Mouse (Mus musculus) embryo, embryonic 9.5 days (tissue): ENCODE data around the gene Lmx1b.
A peak's percentile ranks its signal among the peaks of the same experiment; 100 is the strongest.

Experiments used
- DNase-seq: peaks from one replicate; pipeline ENCODE4 v3.0.0-alpha.2; 2017; ENCODE audit errors: extremely low spot score

The Lmx1b gene

DNA sequence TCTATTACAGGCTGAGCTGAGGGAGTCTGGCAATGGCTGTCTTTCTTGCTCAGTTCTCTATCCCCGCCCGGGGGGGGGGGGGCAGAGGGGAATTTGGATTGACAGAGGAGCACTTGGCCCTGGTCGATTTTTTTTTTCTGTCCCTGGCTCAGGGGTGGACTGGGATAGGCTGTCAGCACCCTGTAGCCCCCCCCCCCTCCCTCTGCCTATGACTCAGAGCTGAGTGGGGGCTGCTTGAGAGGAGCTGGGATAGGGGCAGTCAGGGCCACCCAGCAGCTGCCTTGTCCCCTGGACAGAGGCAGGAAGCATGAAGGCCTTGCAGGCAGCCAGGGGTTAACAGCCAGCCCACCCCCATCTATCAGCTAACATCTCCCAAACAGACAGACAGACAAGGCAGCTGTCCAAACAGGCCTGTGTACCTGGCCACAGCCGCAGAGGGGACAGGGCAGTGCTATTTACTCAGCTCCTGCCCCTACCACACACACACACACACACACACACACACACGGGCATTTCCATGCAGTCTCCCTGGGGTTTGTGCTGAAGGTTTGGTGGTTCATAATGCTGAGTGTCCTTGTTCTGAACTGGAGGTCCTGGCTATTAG, 57.8 kb downstream of the Lmx1b start:
- peak; percentile 67 for DNase-seq

DNA sequence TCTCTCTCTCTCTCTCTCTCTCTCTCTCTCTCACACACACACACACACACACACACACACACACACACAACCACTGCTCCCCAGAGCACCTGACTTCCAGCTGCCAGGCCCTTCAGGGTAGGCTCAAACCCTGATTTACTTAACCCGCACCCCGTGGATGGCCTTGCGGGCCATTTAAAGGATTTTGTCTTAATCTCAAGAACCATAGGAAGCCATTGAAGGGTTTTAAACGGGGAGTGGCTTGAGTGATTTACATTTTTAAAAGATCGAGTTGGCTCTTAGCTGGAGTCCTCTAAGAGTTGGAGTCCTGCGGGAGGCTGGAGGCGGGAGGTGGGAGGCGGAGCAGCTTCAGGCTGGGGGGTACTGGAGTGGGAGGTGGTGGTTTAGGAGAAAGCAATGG, 58.4 kb downstream of the Lmx1b start:
- no peak for DNase-seq

DNA sequence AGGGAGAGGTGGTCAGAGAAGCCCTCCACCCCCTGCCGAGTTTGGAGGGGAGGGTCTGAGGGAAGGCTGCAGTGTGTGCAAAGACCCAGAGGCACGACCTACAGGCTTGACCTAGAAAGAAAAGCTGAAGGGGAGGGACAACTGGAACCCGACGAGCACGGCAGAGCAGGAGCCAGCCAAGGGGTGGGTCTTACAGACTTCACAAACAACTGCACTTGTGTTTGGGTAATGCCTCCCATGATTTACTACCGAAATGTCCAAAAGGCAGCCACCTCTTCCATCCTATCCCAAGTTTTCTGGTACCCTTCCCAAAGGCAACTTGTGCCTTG, 58.9 kb downstream of the Lmx1b start:
- no peak for DNase-seq

DNA sequence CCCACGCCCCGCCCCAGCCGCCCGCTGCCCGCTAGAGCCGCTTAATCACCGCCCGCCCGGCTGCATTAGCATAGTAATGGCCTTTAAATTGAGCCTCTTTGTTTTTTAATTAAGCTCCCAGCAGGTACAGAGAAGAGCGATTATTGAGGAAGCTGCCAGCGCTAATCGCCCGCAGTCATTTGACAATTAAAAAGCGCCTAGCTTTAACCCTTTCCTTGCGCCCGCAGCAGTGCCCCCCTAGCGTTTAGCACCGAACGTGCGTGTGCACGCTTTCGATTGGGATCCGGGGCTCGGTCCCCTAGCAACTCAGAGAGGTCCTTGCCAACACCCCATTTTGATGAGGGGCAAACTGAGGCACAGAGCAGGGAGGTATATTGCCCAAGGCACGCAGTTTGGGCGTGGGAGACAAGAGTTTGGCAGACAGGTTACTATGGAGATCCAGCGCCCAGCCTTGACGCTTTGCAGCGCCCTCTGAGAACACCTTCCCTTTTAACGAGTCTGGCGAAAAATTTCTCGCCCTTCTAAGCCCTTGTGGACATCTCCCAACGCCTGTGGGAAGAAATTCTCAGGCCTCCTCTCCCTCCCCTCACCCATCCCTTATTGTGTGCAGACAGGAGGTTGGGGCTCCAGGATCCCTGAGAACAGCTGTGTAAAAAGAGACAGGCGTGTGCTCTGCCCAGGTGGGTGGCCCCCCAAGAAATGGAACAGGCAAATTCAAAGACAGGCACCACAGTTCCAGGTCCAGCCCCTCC, 59.4 kb downstream of the Lmx1b start:
- DNase-seq: no peak

DNA sequence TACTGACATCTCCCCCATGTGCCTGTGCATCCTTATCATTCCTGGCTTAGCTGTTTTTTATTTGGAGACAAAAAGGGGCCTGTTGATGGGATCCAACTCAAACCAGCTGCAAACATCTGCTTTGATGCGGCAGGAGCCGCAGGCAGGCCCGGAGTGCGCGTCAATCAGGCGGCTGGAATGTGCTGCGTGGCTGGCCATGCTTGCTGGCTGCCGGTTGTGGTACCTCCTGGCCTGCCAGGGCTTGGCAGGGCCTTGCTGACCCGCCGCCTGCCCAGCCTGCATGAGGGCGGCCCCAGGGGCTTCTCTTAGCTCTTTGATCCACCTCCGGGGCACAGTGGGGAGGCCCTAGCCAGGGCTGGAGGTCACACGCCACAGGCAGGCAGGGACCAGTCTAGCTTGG, 64.9 kb downstream of the Lmx1b start:
- DNase-seq: peak; percentile 41

DNA sequence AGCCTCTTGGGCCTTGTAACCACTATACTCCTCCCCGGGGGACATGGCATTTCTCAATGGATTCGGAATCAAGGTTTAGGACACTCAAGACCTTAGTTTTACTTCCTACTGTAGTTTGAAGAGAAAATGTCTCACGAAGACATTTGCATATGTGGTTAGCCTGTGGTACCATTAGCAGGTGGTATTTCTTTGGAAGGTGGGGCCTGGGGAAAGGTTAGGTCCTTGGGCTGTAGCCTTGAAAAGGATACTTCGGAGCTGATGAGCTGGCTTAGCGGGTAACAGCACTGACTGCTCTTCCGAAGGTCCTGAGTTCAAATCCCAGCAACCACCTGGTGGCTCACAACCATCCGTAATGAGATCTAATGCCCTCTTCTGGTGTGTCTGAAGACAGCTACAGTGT, 67.2 kb downstream of the Lmx1b start:
- no peak for DNase-seq

DNA sequence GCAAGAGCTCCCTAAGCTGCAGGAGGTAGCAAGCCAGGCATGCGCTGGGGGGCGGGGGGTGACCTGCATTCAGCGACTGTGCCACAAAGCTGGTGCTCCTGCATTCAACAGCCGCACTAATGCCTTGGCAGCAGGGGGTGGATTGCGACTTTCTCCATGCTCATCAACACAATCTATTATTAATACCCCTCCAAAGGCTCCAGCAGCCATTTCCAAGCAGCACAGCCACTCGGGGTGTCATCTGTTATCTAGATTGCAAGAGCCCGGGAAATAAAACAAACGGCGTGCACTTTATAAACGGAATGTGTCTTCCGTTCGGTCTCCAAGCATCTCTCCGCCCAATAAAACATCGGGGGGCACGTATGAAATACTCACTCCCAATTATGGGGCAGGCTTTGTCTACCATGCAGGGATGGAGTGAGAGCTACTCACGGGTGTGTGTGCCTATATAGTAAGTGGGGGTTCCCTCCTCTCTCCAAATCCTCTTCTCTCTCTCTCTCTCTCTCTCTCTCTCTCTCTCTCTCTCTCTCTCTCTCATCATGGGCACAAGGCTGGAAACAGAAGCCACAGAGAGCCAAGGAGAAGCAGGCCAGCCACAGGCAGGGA, 69.0 kb downstream of the Lmx1b start:
- no peak for DNase-seq

DNA sequence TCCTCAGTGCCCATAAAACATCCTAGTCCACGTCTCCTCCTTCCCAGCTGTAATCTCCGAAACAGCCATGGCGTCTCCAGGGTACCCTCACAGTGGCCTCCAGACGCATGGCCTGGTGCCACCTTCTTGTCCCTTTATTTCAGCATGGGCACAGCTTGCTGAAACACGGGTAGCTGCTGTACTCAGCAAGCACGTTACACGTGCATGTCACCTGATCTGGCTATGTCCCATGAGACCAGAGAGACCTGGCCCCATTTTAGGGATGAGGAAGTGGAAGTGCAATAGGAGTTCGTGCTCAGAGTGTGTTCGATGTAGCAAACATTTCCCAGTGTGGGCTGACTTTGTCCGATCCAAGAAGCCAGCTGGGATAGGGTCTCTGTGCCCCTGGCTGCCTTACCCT, 70.6 kb downstream of the Lmx1b start:
- DNase-seq: no peak

DNA sequence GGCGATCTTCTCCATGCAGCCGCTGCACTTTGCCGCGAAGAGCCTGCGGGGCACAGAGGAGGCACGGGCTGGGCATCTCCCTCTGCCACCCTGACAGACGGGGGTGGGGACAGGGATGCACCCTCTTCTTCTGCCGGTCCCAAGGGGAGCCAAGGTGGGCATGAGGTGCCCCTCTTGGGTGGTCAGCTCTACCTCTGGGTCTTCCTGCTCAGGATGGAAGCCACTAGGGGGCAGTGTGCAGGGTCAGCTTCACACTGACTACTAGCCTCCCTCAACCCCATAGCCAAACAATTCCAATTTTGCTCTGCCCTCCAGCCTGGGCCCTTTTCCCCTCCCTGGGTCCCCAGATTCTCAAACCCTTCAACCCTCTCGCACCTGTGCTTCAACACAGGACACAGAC, 71.1 kb downstream of the Lmx1b start:
- peak; percentile 63 for DNase-seq

DNA sequence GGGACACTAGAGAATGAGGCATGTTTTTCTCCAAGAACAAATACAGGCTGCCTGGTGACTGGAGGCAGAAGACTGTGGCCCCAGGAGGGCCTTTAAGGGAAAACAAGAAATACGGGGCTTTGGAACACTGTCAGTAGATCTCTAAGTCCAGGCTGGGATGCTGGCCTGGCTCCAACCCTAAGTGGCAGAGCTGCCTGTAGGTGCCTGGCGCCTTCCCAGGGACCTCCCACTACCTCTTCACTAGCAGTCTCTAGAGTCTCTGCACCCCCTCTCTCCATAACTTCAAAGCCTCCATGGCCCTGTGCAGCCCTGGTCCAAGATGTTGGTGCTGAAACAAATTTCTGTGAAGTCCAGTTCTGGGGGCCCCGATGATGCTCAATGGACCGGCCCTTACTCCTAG, 74.4 kb downstream of the Lmx1b start:
- DNase-seq: no peak

DNA sequence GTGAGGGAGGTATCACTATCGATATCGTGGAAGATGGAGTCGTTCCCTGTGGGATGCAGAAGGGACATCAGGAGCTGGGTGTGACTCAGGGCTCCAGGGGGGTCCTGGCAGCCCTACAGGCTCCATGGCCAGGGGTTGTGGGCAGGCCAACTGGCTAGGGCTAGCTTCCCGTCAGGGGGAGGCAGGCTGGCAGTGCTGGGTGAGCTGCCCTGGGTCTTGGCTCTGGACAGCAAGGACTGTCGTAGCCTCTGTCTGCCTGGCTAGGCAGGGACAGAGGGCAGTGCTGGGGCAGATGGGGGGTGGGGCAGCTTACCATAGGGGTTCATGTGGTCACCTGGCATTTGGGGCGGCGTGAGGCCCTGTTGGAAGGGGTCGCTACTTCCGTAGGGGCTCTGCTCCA, 75.6 kb downstream of the Lmx1b start:
- no peak for DNase-seq

DNA sequence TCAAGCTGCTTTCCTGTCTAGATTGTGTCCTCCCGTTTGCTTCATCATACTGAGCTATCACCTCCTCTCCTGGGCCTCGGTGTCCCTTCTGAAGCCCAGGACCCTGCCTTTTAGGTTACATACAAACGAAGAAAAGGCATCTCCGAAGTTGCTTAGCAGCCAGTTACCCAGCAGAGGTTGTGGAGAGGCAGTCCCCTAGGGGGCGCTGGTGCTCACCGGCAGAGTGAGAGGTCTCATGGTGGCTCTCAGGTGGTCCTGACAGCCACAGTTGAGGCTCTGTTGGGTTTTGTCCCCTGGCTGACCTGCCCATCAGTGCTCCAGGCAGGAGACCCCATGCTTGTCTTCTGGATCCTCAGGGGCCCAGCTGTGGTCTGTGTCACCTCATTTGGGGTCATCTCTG, 80.6 kb downstream of the Lmx1b start:
- DNase-seq: peak; percentile 79

DNA sequence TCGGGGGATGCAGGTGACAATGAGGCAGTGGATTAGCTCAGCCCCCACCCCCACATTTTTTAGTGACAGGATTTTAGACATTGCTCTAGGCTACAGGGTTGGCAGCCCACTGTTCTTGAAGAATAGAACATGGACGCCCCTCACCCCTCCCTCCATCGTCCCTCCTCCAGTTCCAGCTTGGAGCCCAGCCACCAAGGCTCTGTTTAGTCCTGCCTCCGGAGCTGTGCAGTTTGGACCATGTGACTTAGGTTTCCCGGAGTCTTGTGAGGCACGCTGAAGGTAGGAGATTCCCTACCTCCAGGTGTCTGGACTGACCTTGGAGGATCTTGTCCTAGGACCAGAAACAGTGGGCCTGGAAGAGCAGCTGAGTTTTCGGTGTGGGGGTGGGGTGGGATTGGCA, 81.0 kb downstream of the Lmx1b start:
- DNase-seq: no peak

DNA sequence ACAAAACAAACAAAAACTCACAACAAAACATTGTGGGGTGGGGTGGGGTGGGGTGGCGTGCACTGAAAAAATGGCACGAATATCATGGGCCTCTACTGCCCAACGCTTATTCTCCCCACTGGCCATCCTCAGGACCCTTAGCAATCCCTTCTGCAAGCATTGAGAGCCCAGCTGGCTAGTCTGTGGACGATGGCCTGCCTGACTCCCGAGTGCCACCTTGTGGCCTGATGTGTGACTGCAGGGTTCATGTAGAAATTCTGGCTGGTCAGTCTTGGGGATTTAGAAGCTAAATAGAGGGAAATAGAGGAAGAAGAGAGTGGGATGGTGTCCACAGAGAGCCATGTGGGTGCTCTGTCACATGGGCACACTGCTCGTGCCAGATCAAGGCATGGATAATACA, 82.1 kb downstream of the Lmx1b start:
- peak; percentile 80 for DNase-seq

DNA sequence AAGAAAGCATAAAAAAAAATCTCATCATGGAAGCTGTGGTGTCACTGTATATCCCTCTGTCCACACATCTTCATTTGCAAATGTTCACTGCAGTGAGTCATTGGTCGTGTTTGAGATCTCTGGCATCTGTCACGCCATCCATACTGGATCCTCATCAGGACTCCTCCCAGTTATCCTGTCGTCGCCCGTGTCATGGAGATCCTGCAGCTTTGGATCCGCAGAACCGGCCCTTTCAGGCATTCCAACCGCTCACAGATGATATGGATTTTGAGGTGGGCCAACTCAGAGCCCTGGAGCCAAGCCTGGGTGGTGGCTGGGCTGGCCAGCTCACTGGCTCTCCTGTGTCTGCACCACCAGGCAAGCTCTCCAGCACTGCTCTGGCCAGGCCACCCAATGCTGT, 84.7 kb downstream of the Lmx1b start:
- no peak for DNase-seq

DNA sequence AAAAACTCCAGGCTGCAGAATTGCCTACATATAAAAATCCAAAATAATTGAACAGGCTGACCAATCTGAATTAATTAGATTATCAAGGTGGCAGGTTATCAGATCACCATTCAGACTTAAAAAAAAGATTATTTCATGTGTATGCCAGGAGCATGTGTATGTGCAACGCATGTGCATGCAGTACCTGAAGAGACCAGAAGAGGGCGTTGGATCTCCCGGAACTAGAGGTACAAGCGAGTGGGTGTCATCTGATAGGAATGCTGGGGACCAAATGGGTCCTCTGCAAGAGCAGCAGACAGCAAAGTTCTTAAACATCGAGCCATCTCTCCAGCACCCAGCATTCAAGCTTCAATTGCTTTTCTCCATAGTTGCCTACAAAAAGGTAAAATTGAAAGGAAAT, 87.6 kb downstream of the Lmx1b start:
- DNase-seq: no peak

DNA sequence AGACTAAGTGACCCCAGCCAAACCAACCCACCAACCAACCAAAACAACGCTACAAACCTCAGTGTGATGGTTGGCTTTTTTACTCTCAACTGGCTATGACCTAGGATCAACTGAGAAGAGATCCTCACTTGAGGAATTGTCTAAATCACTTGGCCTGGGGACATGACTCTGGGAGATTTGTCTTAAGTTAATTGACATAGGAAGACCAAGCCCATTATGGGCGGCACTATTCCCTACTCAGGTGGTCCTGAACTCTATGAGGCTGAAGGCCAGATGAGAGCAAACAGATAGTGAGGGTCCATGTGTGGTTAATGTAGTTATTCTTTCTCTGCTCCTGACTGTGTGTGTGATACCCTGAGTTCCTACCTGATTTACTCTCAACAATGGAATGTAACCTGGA, 92.7 kb downstream of the Lmx1b start:
- DNase-seq: no peak

DNA sequence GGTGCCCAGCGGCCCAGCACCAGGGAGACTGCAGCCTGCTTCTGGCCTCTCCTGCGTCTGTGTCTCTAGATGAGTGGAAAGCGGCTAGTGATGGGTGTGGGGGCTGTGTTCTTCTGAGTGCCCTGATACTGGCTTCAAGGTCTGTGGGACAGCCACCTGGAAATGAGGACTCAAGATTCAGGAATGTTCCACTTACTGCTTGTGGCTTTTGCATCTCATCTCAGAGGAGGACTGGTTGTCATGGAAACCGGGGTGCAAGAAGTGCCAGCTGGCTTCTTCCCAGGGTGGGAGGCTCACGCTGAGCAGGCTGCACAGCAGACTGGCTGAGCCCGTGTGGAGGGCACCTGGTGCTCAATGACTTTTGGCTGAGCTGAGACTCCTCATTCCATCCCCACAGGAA, 93.4 kb downstream of the Lmx1b start:
- DNase-seq: peak; percentile 14

DNA sequence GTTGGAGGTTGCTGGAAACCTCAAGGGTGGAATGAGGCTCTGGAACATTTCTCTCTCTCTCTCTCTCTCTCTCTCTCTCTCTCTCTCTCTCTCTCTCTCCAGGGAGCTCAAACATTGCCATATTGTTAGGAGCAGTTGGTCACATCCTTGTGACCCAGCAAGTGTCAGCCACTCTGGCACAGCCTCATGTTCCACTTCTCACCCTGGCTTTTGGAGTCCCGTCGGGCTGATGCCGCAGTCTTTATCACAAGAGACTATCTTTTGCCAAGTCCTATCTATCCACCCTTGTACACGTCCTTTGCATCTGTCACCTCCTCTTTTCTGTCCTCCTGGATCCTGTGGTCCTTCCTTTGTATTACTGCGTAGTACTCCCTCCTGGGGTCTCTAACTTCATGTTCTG, 94.3 kb downstream of the Lmx1b start:
- no peak for DNase-seq

DNA sequence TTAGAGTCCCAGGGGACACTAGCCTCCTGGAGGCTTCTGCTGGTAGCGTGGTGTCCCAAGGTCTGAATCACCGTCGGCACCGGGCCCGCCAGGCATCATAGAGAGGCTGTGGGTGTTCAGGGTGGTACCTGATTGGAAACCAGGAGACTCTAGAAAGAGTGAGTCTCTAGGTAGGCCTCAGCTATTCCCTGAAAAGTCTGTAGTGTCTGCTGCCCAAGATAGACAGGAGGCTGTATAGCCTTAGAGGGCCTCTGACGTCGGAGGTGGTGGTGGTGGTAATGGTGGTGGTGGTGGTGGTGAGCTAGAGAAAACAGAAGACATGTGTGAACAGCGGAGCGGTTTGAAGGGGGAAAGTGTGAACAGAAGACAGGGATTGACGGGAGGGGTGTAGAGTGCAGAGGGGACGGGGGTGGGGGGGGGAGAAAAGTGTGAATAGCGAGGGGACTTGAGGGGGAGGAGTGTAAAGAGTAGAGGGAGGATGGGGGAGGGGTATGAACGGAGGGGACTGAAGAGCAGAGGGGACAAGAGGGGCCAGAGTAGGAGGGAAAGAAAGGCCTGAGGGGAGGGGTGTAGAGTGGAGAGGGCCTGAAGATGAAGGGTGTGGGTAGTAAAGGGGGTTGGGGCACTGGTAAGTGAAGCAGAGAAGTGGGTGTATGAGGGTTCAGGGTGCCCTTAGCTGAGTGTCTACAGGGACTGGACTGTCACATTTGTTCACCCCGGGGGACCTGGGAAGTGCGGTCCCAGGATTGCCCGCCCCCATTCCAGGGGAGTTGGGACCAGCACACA, 95.3 kb downstream of the Lmx1b start:
- no peak for DNase-seq

DNA sequence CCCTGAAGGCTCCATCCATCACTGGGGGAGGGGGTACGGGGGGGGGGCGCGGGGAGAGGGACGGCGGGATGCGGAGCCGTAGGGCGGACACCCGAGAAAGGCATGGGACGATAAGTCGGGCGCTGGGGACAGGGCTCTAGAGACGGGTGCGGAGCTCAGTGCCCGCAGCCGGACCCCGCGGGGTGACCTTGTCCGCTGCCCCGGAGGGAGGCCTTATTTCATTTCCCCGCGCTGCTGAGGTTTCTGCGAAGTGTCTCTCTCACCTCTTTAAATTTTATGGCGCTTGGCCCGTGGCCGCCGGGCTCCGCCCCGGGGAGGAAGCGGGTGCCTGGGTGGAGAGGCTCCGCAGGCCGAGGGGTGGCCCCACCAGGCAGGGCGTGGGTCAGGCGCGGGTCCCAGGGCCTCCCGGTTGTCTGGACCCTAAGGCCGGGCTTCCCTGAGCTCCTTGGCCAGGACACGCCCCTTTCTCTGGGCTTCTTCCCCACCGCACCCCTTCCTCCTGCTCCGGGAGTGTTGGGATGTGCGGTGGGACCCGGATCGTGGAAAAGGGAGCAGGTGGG, 96.0 kb downstream of the Lmx1b start:
- DNase-seq: peak; percentile 38

DNA sequence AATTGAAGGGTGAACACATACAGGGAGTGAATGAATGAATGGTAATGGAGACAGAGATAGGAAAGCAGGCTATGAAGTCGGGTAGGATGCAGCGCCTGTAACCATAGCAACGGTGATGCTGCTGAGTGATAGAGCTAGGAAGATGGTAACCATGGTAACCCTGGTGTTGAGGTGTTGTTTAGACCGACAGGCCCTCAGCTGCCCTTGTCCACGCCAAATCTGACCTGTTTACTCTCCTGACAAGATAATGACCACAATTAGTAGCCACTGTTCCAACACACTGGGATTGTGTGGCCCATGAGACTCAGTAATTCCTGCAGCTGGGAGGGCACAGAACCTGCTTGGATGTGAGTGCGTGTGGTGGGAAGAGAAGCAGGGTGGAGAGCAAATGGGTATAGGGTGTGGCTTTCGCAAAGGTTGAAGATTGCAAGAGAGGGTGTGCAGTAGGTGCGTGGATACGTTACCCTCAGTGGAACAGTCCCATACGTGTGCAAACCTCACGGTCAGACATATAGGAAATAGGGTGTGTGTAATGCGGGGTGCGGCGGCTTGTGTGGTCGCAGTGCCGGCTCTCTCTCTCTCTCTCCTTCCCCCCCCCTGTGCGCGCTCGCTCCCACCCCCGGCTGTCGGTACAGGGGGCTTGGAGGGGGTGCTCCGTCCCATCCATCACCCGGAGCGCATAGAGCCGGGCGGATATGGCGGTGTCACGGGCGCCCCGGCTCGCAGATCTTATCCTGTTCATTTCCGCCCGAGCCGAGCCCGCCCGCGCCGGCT, 96.7 kb downstream of the Lmx1b start:
- peak; percentile 53 for DNase-seq
